Mouse (Mus musculus) v-Abl transformed pro-B cells (cell line): ENCODE measurements around the gene Ubap1l.

Experiments
- in situ Hi-C, 2 experiments: fragments of 400-800 bp; cut with MboI; formaldehyde crosslinking; loops; one replicate each; pipeline ENCODE4 v1.15.1; 2025; ENCODE audit not compliant: unreplicated experiment in 2 of 2

The Ubap1l gene

DNA sequence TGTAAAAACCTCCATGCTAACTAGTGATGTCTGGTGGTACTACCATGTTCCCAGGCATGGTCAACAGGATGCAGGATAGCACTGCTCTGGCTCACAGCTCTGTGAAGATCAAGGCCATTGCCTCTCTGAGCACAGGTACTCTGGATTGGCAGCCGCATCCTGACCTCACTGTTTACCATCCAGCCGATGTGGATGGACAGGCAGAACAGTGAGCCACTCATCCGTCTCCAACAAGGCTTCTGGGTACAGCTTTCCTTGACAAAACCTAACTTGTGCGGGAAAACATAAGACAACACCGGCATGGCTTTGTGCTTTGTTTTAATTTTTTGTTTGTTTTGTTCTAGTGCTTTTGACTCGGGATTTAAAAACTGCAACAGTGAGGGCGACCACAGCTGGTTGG lies 4.9 kb downstream of the Ubap1l start:
- in situ Hi-C loops, result no loop called here

DNA sequence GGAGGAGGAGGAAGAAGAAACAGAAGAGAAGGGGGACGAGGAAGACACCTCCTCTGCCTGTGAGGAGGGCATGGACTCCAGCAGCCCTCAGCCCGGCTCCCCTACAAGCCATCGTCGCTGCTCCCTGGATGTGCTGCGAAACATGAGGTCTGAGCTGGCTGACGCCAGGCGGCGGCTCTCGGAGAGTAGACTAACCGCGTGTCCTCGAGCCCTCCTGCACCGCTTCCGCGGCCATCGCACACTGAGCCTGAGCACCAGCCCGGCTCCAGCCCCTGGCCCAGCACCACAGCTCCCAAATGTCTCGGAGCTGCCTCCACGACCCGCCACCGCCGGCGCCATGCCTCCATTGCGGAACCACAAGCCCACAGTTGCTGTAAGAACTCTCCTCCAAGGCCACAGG lies 10.9 kb downstream of the Ubap1l start:
- in situ Hi-C loops, result no loop called here

DNA sequence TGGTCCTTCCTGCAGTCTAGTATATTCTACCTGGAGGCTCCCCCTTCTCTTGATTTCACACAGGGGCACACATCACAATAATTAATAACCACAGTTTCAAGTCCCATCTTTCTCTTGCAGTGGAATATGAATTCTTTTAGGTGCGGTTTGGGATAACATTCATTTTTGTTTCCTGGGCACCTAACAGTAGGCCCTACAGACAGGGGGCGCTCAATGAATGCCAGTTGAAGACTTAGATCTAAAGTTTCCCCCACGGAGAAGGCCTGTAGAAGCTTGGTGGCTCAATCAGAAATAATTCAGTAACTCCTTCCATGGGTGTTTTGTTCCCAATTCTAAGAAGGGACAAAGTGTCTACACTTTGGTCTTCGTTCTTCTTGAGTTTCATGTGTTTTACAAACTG lies 11.6 kb downstream of the Ubap1l start:
- in situ Hi-C loops, result no loop called here

DNA sequence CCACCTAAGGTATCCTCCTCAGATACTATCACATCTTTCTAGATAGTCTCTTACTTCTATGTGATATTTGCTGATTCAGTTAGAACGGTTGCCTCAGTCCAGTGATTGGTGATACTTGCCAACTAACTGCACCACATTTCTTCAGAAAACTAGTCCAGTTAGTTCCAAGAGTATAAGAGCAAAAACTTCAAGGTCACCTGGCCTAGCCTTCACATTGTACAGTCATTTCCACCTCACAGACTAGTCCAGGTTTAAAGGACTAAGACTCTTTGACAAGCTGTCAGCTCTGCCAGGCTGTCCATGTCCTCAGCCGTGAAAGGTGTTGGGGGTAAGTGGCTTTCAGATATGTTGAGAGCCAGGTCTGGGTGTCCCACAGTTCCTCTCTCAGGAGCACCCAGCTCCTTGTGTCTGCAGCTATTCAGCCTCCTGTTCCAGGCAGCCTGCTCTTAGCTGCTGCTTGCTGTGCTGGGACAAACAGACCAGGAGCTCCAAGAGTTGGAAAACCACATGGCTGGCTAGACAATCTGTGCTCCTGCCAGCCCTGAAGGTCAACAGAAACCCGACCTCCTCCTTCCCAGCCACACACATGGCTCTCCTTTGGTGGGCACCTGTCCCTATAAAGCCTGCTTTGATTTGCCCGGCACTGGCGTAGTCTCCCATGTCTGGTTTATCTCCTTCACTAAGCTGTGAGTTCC lies 13.8 kb downstream of the Ubap1l start:
- in situ Hi-C loops, result no loop called here

DNA sequence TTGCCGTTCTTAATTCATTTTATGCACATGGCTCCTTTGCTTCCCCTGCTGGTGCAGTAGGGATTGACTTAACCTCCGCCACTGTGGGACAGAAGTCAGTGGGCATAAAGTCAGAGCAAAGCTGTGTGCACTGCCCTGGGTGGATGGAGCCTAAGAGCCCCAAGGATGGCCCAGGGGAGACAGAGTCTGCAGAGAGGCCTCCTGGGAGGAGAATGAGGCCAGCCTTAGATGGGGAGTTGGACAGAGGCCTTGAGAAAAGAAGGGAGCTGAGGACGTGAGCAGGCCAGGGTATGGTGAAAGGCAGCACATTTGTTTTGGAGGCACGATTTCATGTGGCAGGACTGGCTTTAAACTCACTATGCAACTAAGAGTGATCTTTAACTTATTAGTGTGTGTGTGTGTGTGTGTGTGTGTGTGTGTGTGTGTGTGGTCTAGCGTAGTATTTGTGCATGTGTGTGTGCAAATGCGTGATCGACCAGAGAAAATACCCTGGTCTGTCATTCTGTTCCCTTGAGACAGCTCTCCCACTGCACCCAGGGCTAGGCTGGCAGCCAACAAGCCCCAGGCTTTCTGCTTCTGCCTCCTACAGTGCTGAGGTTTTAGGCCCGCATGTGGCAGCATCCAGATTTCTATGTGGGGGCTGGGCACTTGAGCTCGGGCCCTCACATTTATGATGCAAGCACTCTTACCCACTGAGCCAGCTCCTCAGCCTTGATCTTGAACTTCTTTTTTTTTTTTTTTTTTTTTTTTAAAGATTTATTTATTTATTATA lies 14.5 kb downstream of the Ubap1l start:
- in situ Hi-C loops, result no loop called here

DNA sequence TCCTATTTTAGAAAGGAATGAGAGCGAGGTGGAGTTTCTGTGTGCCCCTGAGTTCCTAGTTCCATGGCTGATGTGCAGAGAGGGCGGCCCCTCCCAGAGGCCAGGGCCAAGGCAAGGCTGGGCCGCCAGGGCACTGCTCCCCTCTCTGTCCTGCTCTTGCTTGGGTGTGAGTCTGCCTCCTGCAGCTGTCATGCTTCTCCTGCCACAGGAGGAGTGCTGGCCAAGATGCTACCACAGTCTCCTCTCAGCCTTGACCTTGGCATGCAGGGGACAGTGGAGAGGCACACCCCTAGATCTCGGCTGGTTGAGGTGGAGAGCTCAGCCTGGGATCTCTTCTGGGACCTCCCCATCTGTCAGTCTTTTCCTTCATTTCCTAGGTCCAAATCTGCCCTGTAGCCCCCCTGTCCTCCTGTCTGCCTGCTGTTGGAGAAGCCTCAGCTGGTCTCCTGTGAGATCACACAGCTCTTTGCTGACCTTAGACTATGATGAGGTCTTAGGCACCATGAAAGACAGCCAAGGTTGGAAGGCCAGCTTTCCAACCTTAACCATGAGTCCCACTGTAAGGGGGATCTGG lies 20.3 kb downstream of the Ubap1l start:
- in situ Hi-C loops, result loop anchor here in 1 of 2 experiments (10.0 kb wide), 1 partner anchor 124 kb away; no protein-coding TSS in a partner anchor

DNA sequence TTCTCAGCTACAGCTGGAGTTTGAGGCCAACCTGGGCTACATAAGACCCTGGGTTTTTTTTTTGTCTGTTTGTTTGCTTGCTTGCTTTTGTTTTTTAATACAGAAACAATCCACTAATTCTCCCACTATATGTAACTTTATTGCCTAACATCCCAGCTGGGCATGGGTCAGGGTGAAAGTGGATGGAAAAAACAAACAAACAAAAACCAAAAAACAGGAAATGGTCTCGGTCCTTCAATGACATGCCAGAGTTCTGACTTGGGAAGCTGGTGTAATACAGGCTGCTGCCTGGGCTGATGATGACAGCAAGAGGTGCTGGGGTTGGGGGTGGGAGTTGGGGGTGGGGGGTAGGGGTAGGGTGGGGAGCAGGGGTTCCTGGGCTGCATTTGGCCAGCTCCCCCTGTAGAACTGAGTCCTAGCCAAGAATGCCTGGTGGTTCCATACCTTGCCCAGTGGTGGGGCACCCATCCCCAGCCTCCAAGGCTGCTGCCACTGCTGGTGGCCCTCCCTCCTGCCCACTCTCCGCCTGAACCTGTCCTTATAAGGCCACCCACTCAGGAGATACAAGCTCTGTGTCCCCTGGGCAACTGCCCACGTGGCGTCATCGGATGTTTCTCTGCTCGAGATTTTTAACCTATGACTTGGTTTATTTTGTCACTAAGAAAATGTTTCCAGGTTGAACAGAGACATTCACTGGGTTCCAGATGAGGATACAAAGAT lies 21.4 kb downstream of the Ubap1l start:
- in situ Hi-C loops, result loop anchor here in 1 of 2 experiments (10.0 kb wide), 1 partner anchor 123 kb away; no protein-coding TSS in a partner anchor

DNA sequence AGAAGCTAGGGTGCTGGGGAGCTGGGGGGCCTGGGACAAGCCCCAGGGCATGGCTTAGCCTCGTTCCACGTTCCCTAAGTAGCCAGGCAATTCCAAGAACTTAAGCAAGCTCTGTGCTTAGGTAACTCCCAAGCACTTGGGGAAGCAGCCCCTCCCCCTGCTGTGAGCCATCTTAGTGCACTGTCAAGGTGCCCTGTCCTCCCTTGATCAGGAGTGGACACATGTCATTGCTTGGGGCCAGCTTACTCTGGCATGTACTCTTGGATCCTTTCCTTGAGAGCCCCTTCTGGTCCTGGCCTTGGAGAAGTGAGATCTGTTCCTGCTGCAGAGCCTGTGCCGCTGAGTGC lies 21.9 kb downstream of the Ubap1l start:
- in situ Hi-C loops, result loop anchor here in 1 of 2 experiments (10.0 kb wide), 1 partner anchor 122 kb away; no protein-coding TSS in a partner anchor

DNA sequence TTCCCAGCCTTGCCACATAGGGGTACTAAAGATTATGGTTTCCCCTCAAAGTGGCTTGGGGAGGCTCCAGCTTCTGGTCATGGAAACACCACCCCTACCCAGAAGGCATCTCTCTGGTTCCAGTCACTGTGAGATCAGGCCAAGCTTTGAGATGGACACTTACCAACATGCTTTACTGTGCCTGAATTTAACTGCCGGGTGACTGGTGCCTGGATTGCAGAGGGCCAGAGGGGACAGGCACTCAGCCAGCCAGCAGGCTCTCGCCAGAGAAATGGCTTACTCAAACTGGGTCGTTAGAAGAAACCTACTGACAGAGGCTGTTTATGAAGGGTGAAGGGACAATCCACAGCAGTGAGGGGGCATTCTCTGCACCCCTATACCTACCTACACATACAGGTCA lies 23.4 kb downstream of the Ubap1l start:
- in situ Hi-C loops, result loop anchor here in 1 of 2 experiments (10.0 kb wide), 1 partner anchor 121 kb away; no protein-coding TSS in a partner anchor

DNA sequence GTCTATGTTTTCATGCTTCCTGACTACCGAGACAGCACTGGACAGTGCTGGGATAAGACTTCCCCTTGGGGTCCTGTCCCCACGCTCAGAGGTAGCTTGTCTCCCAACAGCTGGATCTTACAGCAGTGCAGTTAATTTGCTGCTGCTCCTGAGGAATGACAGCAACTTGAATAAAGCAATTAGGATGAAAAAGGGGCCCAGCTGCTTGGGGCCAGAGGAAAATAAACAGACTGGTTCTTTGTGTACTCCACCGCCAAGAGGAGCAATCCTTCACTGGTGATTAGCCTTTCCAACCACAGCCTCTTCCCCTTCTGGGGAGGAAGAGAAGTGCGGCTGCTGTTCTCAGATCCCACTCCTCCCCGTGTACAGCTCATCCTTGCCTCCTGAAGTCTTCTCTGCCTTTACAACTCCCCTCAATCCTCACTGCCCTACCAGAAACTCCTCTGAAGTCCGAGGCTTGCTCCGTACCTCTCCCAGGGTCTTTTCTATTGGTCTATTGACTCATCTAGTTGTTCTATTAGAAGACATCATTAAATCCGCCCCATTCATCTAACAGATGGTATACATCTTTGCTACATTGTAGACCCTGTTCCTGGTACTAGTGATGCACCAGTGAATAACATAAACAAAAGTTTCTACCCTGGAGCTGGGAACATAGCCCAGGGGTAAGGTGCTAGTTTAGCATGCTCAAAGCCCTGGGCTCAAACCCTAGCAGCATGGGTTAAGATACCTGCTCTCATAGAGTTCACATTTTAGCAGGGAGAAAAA lies 25.7 kb downstream of the Ubap1l start:
- in situ Hi-C loops, result loop anchor here in 1 of 2 experiments (10.0 kb wide), 1 partner anchor 118 kb away; no protein-coding TSS in a partner anchor

DNA sequence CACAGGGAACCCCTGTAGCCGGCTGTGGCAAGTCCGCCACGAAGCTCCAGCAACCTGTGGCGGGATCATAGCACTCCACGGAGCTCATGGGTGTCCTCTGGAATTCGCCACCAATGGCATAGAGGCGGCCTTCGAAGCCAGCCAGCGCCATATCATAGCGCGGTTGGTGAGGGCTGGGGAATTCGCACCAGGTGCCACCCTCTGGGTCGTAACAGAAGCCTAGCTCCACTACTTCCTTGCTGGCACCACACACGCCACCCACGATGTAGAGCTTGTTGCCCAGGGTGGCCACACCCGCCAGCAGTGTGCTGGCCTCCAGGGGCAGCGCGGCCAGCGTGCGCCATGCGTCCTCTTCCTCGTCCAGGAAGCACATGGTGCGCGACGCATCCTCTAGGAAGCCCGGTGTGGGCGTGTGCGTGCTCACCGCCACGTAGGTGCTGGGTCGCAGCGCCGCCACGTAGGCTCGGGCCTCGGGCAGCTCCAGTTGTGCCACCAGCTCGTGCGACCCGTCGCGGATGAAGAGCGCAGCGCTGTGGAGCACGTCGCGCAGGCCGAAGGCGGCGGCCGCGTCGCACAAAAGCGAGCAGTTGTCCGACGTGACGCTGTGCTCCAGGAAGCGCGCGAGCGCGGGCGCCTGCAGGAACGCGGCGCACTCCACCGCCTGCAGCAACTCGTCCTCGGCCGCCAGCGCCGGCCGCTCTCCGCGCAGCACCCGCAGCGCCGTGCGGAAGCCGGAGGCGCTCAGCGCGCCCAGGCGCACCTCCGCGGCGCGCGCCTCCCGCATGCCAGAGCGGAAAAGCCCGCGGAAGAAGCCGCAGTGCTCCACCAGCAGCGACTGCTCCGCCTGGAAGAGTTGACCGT lies 30.1 kb downstream of the Ubap1l start:
- in situ Hi-C loops, result loop anchor here (5.0 kb wide), 1 partner anchor 36 kb away; no protein-coding TSS in a partner anchor

DNA sequence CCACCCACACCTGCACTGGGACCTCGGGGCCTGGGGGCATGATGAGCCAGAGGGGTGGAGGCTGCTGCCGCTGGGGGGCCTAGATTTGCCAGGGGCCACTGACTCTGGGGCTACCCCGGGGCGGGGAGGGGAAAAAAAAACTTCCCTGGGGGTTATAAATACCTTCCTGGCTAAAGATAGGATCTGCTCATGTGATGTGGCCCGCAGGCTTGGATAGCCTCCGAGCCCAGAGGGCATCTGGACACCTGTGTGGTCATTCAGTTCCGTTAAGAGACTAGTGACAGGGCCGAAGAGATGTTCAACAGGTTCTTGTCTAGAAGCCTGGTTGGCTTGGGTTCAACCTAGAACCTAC lies 30.7 kb downstream of the Ubap1l start, which contains the start of gene Kbtbd13:
Gene Kbtbd13 (minus strand): TSS at position 40 of the 352 bp plus-strand sequence.
- in situ Hi-C loops, result loop anchor here (5.0 kb wide), 1 partner anchor 36 kb away; no protein-coding TSS in a partner anchor

DNA sequence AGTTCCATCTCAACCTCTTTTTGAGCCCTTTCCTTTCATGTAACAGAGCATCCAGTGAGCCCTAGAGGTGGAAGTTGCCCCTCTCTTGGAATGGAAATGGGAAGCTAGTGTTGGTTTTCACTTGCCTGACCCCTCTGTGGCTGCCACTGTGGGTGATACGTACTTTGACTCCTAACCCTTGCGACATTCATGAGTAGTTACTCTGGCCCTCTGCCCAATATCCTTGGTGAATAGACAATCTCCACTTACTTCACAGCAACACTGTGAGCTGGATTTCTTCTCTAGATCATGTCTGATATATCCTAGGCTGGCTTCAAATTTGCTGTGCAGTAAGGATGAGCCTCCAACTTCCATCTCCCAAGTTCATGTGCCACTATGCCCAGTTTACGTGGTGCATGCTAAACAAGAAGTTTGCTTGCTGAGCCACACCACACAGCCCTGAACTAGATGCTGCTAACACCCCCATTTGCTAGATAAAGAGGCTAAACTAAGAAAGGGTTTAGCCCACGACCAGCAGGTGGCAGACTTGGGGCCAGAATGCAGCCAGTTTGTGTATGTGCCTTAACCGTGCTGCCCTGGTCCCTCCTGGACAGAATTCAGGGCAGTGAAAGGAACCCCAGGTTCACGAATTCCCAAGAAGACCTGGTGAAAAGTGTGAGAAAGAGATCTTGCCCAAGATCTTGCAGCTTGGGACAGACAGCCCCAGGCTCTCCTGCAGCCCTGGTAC lies 32.0 kb downstream of the Ubap1l start:
- in situ Hi-C loops, result loop anchor here (5.0 kb wide), 1 partner anchor 34 kb away; no protein-coding TSS in a partner anchor

DNA sequence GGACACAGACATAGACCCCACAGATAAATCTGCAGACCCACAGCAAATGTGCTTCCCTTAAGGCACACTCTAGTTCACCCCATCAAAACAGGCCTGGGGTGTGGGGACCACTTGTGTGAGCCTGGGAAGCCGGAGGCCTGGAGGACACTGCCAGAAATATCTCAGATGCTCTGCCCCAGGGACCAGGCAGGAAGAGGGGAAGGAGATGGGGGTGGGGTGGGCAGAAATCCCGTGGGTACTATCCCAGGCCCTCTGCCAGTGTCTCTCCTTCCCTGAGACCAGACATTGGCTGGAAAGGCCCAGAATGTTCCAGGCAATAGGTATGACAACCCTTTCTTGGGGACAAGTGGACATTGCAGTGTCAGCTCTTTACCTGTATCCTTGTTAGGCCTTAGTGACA lies 32.8 kb downstream of the Ubap1l start:
- in situ Hi-C loops, result loop anchor here (5.0 kb wide), 1 partner anchor 34 kb away; no protein-coding TSS in a partner anchor

DNA sequence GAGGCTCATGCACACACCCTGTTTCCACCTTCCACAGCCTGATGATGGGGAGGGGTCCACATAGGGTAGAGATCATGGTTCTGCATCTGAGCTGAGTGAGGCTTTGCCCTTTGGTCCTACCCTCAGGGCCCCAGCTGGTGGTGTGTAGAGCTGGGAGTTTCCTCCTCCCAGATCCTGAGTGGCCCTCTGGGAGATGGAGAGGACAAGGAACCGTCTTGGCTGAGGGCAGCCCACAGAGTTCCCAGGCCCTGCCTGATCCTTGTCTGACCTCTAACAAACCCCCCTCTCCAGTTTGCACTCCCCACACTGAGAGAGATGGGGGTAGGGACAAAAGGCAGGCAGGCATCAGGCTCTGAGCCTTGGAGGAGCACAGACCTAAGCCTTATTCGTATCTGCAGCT lies 33.5 kb downstream of the Ubap1l start:
- in situ Hi-C loops, result loop anchor here (5.0 kb wide), 1 partner anchor 33 kb away; no protein-coding TSS in a partner anchor

DNA sequence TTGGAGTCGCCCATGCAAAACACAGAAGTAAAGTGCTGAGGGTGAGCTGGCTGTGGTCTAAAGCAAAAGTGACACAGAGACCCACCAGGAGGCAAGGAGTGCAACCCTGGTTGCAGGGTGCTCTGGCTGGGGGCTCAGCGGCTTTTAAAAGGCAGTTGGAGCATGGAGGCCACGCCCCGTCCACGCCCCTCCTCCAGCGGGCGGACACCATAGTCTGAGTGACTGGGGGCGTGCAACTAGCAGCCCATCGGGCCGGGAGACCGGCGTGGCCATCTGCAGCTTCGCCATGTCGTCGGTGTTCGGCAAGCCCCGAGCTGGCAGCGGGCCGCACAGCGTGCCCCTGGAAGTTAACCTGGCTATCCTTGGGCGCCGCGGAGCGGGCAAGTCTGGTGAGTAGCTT lies 37.4 kb downstream of the Ubap1l start, which contains the start of gene Rasl12:
Gene Rasl12 (plus strand): TSS at position 228 of the 400 bp plus-strand sequence.
- in situ Hi-C loops, result no loop called here

DNA sequence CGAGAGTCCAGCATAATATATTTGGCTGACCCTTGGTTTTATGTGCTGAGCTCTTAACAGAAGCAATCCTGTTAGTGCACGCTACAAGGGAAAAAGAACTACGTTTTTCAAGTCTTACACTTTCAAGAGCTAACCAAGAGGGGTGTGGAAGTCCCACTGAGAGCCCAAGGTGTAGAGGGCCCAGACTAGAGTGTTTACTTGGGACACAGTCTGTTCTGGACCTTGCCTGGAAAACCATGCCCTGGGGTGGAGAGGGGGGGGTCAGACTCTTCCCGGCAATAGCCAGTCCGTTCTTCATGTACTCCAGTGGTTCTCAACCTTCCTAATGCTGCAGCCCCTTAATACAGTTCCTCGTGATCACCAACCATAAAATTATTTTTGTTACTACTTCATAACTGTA lies 39.1 kb downstream of the Ubap1l start:
- in situ Hi-C loops, result no loop called here
